Mouse (Mus musculus) embryonic fibroblast, embryonic 13.5 days (primary cell): ENCODE measurements around the gene Scn1b.

Source experiments
- CTCF ChIP-seq: IDR thresholded peaks from 2 replicates; pipeline ENCODE4 v1.5.1; 2011; ENCODE audit warnings: mild to moderate bottlenecking, control low read depth, low read length, moderate library complexity, borderline replicate concordance; ENCODE audit not compliant: insufficient read depth
- POLR2A ChIP-seq: IDR thresholded peaks from 2 replicates; pipeline ENCODE4 v1.6.1; 2011; ENCODE audit warnings: low read depth, mild to moderate bottlenecking, control low read depth, low read length, moderate library complexity

DNA sequence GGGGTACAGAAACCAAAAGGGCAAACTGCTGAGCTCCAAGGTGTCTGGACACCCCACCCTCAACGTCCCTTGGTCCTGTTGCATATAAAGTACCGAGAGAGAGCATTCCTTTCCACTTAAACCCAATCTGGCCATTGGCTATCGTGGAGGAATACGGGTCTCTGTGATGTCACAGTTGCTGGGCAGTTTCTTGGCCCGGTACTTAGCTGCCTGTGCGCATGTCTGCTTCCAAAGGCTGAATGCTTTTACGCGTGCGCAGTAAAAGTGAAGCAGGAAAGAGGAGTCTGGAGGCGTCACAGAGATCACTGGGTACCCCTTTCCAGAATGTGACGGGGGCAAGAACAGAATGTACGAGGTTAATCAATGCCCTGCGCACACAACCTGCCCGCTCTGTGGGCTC lies 57.3 kb downstream of the Scn1b start:
- TF ChIP-seq CTCF (no peak), POLR2A (no peak)
